Mouse (Mus musculus) myocyte (in vitro differentiated cells): Measurements from ENCODE around the gene Nemp2. TPM values are rescaled to one million over a fixed set of nuclear protein-coding genes. Genes with fewer than 3 reads are reported as not detected.

Experiments used
- H3K27me3 ChIP-seq: one replicate; pipeline ENCODE4 v1.6.1; 2011; ENCODE audit not compliant: control insufficient read depth, insufficient read depth, insufficient read length
- H3K36me3 ChIP-seq: one replicate; pipeline ENCODE4 v1.6.1; 2011; ENCODE audit not compliant: control insufficient read depth, insufficient read depth
- H3K4me2 ChIP-seq: one replicate; pipeline ENCODE4 v1.6.1; 2011; ENCODE audit warnings: low read depth, control low read depth
- H3K4me3 ChIP-seq: one replicate; pipeline ENCODE4 v1.5.1; 2011; ENCODE audit warnings: mild to moderate bottlenecking, control low read depth, moderate library complexity
- H3K79me2 ChIP-seq: one replicate; pipeline ENCODE4 v1.6.1; 2011; ENCODE audit not compliant: control insufficient read depth, insufficient read depth
- H3ac ChIP-seq: one replicate; pipeline ENCODE4 v1.6.1; 2011; ENCODE audit not compliant: control insufficient read depth, insufficient read length
- CEBPB ChIP-seq: IDR thresholded peaks from 2 replicates; pipeline ENCODE4 v1.6.1; 2011; ENCODE audit warnings: mild to moderate bottlenecking, moderate library complexity; ENCODE audit not compliant: poor library complexity, insufficient read depth, severe bottlenecking
- E2F4 ChIP-seq: IDR thresholded peaks from one replicate; pipeline ENCODE4 v1.6.1; 2011; ENCODE audit warnings: mild to moderate bottlenecking, control low read depth, moderate library complexity; ENCODE audit not compliant: insufficient read depth
- MAX ChIP-seq: IDR thresholded peaks from one replicate; pipeline ENCODE4 v1.6.1; 2011; ENCODE audit warnings: low read depth, mild to moderate bottlenecking, control low read depth
- MYOD1 ChIP-seq, 3 experiments: IDR thresholded peaks; one replicate each; pipeline ENCODE4 v1.6.1; 2011; ENCODE audit warnings: control low read depth in 2 of 3, low read depth in 2 of 3, mild to moderate bottlenecking in 2 of 3, moderate library complexity in 1 of 3; ENCODE audit not compliant: insufficient read length in 2 of 3, control insufficient read depth in 1 of 3
- MYOG ChIP-seq, 3 experiments: IDR thresholded peaks; one replicate each; pipeline ENCODE4 v1.6.1; 2011; ENCODE audit warnings: control low read depth in 2 of 3, low read depth in 2 of 3, mild to moderate bottlenecking in 2 of 3; ENCODE audit not compliant: insufficient read length in 2 of 3, control insufficient read depth in 1 of 3, insufficient read depth in 1 of 3
- POLR2A ChIP-seq: IDR thresholded peaks from one replicate; pipeline ENCODE4 v1.6.1; 2011; ENCODE audit warnings: low read depth, mild to moderate bottlenecking, control low read depth, moderate library complexity; ENCODE audit not compliant: insufficient read length
- POLR2AphosphoS2 ChIP-seq: IDR thresholded peaks from one replicate; pipeline ENCODE4 v1.6.1; 2011; ENCODE audit warnings: low read depth, control low read depth; ENCODE audit not compliant: insufficient read length
- REST ChIP-seq: IDR thresholded peaks from one replicate; pipeline ENCODE4 v1.6.1; 2011; ENCODE audit warnings: mild to moderate bottlenecking, control low read depth, moderate library complexity; ENCODE audit not compliant: insufficient read depth, insufficient read length
- SRF ChIP-seq: IDR thresholded peaks from one replicate; pipeline ENCODE4 v1.6.1; 2011; ENCODE audit warnings: low read depth; ENCODE audit not compliant: control insufficient read depth, insufficient read length
- TCF12 ChIP-seq: IDR thresholded peaks from one replicate; pipeline ENCODE4 v1.6.1; 2011; ENCODE audit warnings: mild to moderate bottlenecking, control low read depth; ENCODE audit not compliant: poor library complexity, insufficient read depth, severe bottlenecking
- TCF3 ChIP-seq: IDR thresholded peaks from one replicate; pipeline ENCODE4 v1.6.1; 2011; ENCODE audit warnings: low read depth, control low read depth; ENCODE audit not compliant: insufficient read length
- USF1 ChIP-seq: IDR thresholded peaks from one replicate; pipeline ENCODE4 v1.6.1; 2011; ENCODE audit warnings: low read depth, mild to moderate bottlenecking, control low read depth, moderate library complexity
- polyA plus RNA-seq: library from polyadenylated mRNA; unstranded; fragments of >200 nt; fragmentation: generic; extraction: Trizol; gene quantifications from one replicate; pipeline ENCODE4 v1.2.1, GENCODE M21; 2012; ENCODE audit warnings: missing spikeins

The Nemp2 gene
- polyA plus RNA-seq, 1 experiment = 1.2 TPM

DNA sequence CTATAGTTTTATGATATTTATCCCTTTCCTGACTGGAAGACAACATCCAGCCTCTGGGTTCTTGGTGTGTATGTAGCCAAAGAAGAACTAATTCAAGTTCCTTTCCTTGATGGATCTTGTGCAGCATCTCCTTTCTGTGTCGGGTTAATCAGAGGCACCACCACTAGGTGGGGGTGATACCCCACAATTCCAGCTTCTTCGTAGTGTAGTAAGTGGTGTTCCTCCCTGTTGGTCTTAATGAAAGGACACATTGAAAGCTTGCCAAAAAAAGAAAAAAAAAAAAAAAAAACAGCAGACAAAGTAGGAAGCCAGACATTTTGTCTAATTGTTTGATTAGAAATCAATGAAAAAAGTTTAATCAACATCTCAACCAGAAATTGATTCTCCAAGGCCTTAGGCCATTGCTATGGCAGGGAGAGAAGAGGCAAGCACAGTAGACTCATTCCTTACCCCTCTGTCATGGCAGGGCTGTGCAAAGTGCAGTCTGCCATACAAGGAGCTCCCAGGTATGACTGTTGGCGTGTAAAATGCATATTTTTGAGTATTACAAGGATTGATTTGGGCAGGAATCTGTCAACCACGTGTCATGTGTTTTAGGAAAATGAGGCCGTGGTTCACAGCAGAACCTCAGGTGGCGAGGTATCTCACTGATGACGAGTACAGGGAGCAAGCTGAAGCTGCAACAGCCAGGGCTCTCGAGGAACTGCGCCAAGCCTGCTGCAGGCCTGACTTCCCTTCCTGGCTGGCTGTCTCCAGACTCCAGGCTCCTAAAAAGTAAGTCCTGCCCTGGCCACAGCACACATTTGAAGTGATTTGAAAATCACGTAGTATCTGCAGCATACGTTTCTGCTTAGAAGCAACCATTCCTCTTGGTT is 17.9 kb downstream of the Nemp2 start:
- H3K4me3 ChIP-seq = no peak overlapping the region
- no peaks in the 10 kb centered on the region for H3K36me3 ChIP-seq
- H3K79me2 ChIP-seq = no peaks in the 10 kb centered on the region
- no peaks in the 10 kb centered on the region for H3K27me3 ChIP-seq
- H3ac ChIP-seq = no peak overlapping the region
- TF ChIP-seq MYOG (IDR thresholded peaks at IDR 0.05; ENCODE audit: control insufficient read depth in 1 of 3, insufficient read depth in 1 of 3, insufficient read length in 2 of 3, low read depth in 2 of 3) = no peak
- TF ChIP-seq TCF3 = no peak
- no peak for TF ChIP-seq CEBPB
- TF ChIP-seq MAX = no peak
- no peak for TF ChIP-seq POLR2A
- TF ChIP-seq POLR2AphosphoS2 = no peak
- no peak for TF ChIP-seq SRF
- no peak for TF ChIP-seq MYOD1 (IDR thresholded peaks at IDR 0.05; ENCODE audit: control insufficient read depth in 1 of 3, insufficient read length in 2 of 3, low read depth in 2 of 3)
- no peak for TF ChIP-seq E2F4
- TF ChIP-seq USF1 = no peak
- TF ChIP-seq REST = no peak
- no peak for TF ChIP-seq TCF12
- H3K4me2 ChIP-seq = no peak overlapping the region

DNA sequence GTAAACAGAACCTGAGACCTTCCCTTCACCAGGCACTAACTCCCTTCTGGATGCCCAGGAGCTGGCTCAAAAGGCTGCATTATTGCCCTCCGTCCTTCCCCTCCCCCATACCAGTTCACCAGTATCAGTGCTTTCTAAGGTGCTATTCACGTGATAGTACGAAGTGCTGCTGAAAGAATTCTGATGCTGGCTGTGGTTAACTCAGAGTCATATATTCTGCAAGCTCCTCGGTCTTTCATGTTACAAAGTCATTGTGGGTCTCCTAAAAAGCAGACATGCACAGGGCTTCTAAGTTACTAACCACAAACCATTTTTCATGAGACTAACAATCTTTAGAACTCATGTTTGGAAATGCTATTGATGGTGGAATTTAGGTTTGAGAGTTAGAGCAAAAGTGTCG is 19.6 kb downstream of the Nemp2 start:
- Histone ChIP-seq H3K79me2 (no peaks in the 10 kb centered on the region), H3K27me3 (no peaks in the 10 kb centered on the region), H3K4me2 (no peak overlapping the region), H3ac (no peak overlapping the region), H3K4me3 (no peak overlapping the region), H3K36me3 (no peaks in the 10 kb centered on the region)
- TF ChIP-seq POLR2AphosphoS2 (no peak), TCF12 (no peak), MAX (no peak), REST (no peak), POLR2A (no peak), SRF (no peak), MYOD1 (IDR thresholded peaks at IDR 0.05; ENCODE audit: control insufficient read depth in 1 of 3, insufficient read length in 2 of 3, low read depth in 2 of 3) (no peak), MYOG (IDR thresholded peaks at IDR 0.05; ENCODE audit: control insufficient read depth in 1 of 3, insufficient read depth in 1 of 3, insufficient read length in 2 of 3, low read depth in 2 of 3) (no peak), TCF3 (no peak), USF1 (no peak), E2F4 (no peak), CEBPB (no peak)

DNA sequence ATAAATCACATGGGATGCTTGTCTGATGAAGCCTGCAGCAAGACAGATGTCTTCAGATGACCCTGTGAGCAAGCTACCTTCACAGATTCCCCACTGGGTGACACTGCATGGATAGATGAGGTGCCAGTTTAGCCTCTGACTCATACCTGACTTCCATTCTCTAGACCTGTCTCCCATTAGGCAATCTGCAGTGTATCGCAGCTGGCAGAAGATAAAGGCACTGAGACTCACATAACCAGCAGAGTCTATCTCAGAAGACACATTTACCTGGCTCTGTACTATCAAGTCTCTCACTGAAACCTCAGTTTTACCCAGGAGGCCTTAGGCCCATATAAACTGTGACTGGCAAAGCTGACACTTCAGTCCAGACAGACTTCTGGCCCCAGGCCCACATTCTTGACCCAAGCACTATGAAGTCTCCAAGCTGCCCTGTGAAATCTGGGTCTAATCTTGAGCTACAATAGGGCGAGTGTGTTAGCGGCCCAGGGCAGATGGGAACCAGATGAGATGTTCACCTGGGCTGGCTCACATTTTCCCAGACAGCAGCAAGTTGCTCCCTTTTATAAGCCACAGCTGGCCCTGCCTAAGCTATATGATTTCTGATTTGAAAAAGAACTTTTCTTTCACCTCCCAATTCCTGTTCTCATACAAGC is 22.2 kb downstream of the Nemp2 start:
- Histone ChIP-seq H3K36me3 (no peaks in the 10 kb centered on the region), H3K27me3 (no peaks in the 10 kb centered on the region), H3K4me2 (no peak overlapping the region), H3K4me3 (no peak overlapping the region), H3ac (no peak overlapping the region), H3K79me2 (no peaks in the 10 kb centered on the region)
- TF ChIP-seq TCF3 (no peak), POLR2AphosphoS2 (no peak), USF1 (no peak), POLR2A (no peak), MYOG (IDR thresholded peaks at IDR 0.05; ENCODE audit: control insufficient read depth in 1 of 3, insufficient read depth in 1 of 3, insufficient read length in 2 of 3, low read depth in 2 of 3) (no peak), MYOD1 (IDR thresholded peaks at IDR 0.05; ENCODE audit: control insufficient read depth in 1 of 3, insufficient read length in 2 of 3, low read depth in 2 of 3) (no peak), SRF (no peak), REST (no peak), CEBPB (no peak), MAX (no peak), E2F4 (no peak), TCF12 (no peak)

DNA sequence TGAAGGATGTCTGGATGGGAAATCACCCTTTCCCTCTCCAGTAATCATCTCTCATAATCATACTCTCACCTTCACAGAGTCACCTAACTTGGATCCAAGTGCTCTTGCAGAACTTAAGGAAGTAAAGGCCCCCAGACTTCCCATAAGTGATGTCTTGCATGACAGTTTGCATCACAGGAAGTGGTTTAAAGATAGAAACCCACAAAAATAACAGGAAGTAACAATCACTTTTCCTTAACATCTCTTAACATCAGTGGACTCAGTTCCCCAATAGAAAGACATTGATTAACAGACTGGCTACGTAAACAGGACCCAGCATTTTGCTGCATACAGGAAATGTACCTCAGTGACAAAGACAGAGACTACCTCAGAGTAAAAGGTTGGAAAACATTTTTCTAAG is 22.9 kb downstream of the Nemp2 start:
- Histone ChIP-seq H3K79me2 (no peaks in the 10 kb centered on the region), H3K4me2 (no peak overlapping the region), H3K4me3 (no peak overlapping the region), H3ac (no peak overlapping the region), H3K36me3 (no peaks in the 10 kb centered on the region), H3K27me3 (no peaks in the 10 kb centered on the region)
- TF ChIP-seq POLR2A = no peak
- TF ChIP-seq E2F4 = no peak
- TF ChIP-seq USF1 = no peak
- TF ChIP-seq MYOD1 (IDR thresholded peaks at IDR 0.05; ENCODE audit: control insufficient read depth in 1 of 3, insufficient read length in 2 of 3, low read depth in 2 of 3) = no peak
- TF ChIP-seq TCF3 = no peak
- no peak for TF ChIP-seq MAX
- no peak for TF ChIP-seq MYOG (IDR thresholded peaks at IDR 0.05; ENCODE audit: control insufficient read depth in 1 of 3, insufficient read depth in 1 of 3, insufficient read length in 2 of 3, low read depth in 2 of 3)
- no peak for TF ChIP-seq CEBPB
- TF ChIP-seq POLR2AphosphoS2 = no peak
- no peak for TF ChIP-seq REST
- TF ChIP-seq SRF = no peak
- no peak for TF ChIP-seq TCF12
